Mouse (Mus musculus): ENCODE data around the gene Epha3. TPM values are rescaled to one million over a fixed set of nuclear protein-coding genes. Genes with fewer than 3 reads are reported as not detected.

The Epha3 gene
- 10 to 100 TPM; 24.3 to 25.7 TPM for total RNA-seq (2021)
- long read RNA-seq, full-length matches to known transcripts: 3 of 6 reads
- long read RNA-seq, partial matches to known transcripts: 1 of 6 reads
- long read RNA-seq, other reads (novel, unspliced or antisense): 2 of 6 reads

DNA sequence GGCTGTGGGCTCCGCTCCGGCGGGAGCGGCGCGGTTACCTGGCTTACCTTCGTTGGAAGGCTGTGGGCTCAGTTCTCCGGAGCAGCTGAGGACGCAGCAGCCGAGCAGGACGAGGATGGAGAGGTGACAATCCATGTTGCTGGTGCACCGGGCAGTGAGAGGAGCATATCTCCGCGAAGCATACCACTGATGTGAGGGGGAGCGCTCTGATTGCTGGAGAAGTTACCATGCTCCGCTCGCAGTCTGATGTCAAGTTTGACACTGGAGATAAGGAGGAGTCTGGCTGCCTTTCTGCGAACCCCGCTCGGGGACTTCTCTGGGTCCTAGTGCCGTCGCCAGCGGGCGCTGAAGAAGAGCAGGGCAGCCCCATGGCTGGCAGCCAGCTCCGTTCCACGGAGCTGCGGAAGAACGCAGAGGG is at the start of gene Epha3:
Gene Epha3 (minus strand): TSS at position 263 of the 418 bp plus-strand sequence.
- peak; percentile 74 to 80 for DNase-seq (ENCODE audit: low spot score in 2 of 2)

DNA sequence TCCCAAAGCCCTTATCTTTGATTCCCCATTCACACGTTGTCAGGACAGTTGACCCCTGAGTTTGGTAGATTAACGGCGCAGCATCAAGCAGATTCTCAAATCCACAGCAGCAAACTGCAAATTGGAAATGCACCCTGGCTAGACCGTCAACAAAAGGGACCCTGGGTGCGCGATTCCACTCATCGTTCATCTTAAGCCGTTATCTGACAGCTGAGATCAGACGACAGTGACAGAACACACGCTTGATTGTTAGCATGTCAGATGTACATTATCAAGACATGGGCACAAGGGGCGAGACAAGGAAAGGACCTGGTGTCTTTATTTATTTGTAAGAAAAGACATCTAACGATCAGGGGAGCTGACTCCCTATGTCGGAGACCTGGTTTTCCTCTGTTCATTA is 39.5 kb upstream of the Epha3 start:
- DNase-seq (ENCODE audit: low spot score in 2 of 2): peak in 1 of 2 experiments; percentile 14

DNA sequence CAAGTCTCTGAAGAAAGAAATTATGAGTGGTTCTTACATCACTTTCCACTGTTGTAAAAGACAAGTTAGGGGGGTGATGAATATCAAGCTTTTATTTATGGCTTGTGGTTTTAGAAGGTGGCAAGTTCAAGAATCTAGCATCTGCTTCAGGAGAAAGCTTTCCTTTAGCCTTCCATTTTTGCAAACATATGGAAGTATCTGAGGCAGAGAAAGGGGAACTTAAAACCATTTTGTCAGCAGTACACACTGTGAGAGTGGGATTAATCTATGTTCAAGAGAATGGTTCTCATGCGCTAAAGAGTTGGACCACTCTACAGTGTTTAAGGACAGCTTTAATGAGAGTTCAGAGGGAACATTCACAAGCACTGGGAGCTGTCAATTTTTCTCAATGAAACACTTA is 17.2 kb upstream of the Epha3 start:
- DNase-seq (ENCODE audit: low spot score in 2 of 2): no peak

DNA sequence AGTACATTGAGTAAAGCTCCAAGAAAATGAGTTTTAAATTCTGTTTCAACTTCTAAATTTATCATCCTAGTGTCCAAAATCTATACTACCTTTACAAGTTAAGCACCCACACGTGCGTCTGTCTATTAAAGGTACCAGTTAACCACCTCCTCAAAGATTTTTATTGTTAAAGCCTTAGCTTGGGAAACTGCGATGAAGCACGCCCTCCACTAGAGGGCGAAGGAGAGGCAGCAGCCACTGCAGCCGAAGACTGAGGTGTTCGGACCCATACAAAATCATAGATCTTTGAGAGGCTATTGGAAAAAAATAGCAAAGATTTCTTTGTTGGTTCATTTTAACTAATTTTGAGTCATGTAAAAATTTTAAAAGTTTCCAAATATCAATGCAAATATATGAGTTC is 8.3 kb upstream of the Epha3 start:
- DNase-seq (ENCODE audit: low spot score in 2 of 2): peak; percentile 16 to 33

DNA sequence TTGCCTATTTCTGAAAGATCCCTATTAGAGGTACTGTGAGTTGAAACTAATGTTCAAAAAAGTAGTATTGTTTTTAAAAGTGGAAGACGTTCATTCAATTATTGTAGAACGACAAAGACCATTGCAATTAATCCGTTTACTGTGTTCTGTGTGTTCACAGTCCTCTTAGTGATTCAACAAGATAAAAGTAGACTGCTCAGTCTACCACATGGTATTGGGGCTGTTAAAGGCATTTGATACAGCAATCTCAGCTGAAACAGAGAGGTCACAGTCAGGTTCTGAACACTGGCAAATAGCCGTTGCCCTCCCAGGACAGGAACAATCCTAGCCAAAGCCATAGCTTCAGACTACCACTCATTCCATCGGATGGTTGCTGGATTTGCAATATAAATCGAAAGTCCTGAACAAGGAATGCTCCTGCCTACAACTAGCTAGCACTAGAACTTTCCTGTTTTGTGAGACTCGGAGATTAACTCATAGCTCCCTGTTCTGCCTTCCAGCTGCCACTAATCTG is 545 bp upstream of the Epha3 start:
- DNase-seq (ENCODE audit: low spot score in 2 of 2): peak in 1 of 2 experiments; percentile 6

DNA sequence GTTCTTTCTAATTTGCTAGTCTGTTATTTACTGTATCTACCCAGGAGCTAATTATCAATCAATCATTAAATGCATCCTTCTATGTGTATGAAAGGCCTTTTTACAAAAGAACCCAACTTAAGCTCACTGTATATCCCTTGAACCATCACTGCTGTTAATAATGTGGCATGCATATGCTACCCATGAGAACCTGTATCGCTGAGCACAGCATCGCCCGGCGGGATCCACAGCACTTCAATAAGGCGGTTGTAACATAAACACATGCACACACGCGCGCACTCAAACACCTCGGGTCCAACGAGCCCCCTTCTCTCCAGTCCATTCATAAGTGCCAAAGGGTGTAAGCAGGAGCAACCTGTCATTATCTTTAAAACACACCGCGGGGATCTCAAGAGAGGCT is 794 bp downstream of the Epha3 start:
- DNase-seq (ENCODE audit: low spot score in 2 of 2): peak; percentile 12 to 37

DNA sequence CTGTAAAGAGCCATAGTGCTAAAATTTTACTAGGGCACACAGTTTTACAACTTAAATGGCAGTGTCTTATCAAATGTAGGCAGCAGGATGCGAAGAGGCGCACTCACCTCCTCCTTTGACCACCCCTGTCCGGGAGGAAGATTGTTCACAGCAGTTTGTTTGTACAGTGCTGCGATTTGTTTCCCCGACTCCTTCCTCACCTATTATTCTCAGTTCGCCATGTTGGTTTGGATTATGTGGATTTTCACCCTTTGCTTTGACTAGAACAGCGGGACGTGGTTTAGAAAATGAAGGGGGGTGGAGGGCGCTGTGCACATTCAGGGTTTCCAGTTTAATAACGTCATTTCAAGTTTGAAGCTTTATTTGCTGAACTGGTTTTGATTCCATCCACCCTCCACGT is 6.4 kb downstream of the Epha3 start:
- DNase-seq (ENCODE audit: low spot score in 2 of 2): peak in 1 of 2 experiments; percentile 12

DNA sequence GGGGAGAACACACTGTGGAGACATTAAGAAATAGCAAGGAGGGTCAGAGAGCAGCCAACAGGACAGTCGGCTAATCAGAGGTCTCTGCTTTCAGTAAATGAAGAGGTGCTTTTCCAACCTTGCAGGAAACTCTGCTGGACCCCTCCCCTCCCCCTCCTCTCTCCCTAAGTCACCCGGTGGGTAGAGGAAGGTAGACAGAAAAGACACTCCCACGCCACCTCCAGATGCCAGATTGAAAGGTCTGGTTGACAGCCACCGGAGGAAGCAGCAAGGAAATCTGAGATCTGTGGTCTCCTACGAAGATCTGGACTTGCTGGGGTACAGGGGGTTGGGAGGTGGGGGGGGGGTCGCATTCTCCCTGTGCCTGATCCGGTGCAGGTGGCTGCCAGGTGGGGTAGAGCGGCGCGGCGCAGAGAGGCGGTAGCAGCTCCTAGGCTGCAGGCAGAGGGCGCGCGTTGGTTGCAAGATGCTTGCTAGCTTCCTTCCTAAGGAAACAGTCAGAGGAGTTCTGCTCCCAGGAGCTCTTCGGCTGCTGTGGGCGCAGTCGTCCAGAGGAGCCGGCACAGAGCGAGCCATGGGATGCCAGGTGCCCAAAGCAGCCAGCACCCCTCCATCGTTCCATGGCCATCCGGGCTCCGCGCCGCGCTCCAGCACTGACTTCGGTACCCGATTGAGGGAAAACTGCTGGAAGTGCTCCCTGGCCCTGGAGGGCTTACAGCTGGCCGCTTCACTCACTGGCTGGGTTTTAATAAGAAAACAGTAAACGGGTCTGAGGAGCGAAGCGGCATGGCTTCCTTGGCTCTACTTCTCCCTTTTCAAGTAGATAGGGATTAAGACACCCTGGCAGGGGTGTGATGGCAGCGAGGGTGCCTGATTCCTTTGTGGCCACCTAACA is 7.1 kb downstream of the Epha3 start:
- DNase-seq (ENCODE audit: low spot score in 2 of 2): peak; percentile 72 to 84

DNA sequence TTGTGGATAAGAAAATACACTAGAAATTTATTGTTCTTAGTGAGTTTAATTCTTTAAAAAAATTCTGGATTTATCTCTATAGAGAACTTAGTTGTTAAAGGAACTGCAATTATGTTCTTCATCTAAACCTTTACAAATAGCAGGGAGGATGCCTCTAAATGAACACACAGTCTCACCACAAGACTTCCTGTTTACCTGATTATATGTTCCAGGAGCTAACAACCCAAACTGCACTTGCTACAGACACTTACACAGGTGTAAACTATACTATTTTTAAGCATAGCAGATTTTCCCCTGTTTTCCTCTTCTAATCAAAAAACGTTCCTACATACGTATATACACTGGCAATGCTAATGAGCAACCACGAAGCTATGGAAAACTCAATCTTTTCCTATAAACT is 13.7 kb downstream of the Epha3 start:
- DNase-seq (ENCODE audit: low spot score in 2 of 2): no peak

DNA sequence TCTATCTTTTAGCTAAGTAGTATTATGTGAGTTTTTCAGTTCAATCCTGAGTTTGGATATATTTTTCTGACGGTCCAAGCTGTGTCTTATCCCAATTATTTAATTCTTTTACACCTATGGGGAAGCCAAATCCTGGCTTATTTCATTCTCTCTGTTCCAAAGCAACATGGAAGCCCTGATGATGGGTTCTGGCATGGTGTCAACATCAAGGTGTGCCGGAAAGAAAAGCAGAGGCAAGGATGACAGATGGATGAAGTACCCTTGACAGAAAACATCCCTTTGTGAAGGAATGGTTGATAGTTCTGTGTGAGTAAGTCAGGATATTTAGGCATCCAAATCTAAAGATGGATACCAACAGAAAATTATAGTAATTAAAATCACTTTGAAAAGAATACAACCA is 21.1 kb downstream of the Epha3 start:
- no peak for DNase-seq (ENCODE audit: low spot score in 2 of 2)

DNA sequence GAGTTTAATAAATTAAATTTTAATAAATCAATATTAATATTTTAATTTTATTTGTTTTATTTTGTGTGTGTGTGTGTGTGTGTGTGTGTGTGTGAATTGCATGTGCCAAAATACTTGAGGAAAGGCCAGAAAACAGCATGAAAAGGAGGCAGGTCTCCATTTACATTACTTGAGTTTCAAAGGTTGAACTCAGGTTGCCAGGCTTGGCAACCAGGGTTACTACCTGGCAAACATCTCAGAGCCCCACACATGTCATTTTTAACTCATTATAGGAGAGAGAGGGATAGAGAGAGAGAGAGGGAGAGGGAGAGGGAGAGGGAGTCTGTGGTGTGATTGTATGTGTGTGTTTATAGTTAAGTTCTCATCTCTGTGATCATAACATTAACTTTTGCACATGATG is 26.5 kb downstream of the Epha3 start:
- DNase-seq (ENCODE audit: low spot score in 2 of 2): no peak

DNA sequence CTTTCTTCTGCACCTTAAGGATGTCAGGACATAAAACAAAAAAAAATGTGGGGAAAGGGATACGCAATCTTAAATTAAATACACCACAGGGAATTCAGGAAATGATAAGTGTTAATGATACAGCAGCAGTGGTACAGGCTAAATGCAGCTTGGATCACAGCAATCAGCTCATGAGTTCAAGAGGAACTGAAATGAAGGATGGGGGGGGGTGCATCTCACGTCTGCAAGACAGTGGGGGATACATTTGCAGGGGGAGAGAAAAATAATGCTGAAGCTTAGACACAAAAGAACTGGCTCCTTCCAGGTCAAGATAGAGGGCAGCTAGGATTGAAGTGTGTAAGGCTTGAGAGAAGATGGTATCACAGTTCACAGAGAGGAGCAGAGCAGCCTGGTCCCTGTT is 42.8 kb downstream of the Epha3 start:
- no peak for DNase-seq (ENCODE audit: low spot score in 2 of 2)

DNA sequence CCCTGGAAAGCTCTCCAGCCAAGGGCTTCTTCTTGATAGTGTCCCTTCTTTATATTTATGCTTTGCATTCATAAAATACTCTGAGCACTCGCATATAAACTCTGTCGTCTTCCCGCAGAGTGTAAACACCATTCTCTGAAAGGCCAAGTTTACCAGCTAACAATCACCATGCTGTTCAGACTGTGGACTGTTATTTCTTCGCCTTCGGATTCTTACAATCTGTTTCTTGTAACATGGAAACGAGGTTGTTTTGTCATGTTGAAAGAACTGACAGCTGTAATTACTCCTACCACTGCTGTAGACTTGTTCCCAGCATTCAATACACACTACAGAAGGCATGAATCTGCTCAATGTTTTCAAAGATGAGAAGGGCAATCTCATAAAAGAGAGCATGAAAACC is 46.4 kb downstream of the Epha3 start:
- no peak for DNase-seq (ENCODE audit: low spot score in 2 of 2)

DNA sequence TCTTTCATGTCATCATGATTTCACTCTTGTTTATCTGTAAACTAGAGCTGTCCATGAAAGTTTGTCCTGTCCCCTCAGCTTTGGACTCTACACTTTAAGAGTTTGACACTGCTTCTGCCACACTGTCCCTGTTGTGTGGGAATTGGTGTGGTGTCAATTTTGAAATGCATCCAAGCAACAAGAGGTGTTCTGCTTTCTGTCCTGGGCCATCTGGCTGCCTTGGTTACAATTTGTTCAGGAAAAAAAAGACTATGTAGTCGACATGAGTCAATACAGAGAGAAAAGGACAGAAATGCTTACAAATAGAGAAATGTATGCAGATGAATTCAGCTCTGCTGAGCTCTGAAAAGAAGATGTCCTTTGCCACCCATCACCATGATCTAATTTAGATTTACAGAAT is 47.3 kb downstream of the Epha3 start:
- no peak for DNase-seq (ENCODE audit: low spot score in 2 of 2)

DNA sequence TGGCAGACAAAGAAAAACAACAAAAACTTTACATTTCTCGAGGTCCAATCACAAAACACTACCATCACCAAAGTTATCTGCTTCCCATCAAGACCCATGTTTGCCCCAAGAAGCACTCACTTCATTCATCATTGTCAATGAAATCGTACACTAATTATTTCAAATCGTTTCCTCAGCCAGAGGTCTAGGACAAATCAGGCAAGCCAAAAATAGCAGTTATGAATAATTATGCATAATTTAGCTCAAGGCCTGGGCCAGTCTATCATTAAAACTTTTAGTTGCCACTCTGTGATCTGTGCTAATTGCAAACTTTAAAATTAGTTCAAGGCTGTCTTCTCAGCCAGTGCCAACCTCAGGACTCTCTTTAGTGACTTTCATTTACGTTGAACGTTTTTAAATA is 54.1 kb downstream of the Epha3 start:
- no peak for DNase-seq (ENCODE audit: low spot score in 2 of 2)

DNA sequence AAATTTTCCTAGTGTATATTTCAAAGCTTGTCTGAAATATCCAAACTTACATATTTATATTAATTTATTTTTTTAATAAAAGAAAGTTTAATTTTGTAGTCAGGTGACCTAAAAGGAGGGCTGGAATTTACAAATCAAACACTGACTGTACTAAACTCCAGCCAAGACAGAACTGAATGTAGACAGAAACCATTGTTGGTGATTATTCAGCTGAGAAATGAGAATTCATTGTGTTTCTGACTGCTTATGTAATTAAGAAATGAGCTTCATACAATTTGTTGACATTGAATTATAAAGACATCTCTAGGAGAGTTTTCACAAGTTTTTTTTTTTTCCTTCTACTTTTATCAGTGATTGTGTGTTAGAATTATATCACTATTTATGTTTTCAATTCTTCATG is 55.0 kb downstream of the Epha3 start:
- DNase-seq (ENCODE audit: low spot score in 2 of 2): no peak

DNA sequence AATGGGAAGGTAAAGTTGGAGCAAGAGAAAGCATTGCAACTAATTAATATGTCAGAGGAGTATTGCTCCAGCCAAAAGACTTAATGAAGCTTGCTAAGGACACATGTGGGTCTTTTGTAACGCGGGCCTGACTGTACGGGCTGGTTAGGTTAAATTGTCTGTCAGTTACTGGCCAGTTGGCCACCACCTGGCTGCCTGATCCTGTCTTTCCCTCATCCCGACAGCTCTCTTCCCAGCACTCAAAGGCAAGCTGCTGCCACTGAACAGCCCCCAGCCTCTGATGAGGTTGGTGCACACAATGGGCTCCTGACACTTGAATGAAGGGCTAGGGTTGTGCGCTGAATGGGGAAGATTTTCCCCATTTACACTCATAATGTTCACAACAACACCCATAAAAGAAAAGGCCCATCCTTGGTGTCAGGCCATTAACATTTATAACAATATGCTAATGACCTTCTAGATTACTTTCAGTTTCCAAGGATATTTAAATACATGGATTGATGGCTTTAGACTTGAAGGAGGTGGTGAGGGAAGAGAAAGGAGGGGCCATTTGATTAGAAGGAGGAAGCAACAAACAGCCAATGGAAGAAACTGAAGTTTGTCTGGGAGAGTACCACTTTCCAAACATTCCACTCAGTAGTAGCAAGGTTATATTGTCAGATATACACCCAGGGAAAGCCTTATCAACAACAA is 57.4 kb downstream of the Epha3 start:
- DNase-seq (ENCODE audit: low spot score in 2 of 2): no peak

DNA sequence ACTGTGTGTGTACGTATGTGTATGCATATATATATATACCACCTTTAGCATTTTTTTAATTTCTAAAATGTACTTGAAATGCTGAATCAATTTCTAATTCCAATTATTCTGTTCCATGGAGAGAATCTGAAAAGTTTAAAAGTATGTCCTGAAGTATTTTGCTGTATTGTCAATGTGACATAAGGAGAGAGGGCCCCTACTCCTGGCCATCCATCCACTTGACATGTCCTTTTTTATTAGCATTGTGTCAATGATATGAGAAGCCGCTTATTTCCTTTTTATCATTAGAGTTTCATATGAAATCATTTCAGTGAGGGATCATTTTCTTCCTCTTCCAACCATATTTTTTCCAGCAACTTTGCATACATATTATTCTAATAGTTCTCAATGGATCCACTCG is 58.0 kb downstream of the Epha3 start:
- no peak for DNase-seq (ENCODE audit: low spot score in 2 of 2)

DNA sequence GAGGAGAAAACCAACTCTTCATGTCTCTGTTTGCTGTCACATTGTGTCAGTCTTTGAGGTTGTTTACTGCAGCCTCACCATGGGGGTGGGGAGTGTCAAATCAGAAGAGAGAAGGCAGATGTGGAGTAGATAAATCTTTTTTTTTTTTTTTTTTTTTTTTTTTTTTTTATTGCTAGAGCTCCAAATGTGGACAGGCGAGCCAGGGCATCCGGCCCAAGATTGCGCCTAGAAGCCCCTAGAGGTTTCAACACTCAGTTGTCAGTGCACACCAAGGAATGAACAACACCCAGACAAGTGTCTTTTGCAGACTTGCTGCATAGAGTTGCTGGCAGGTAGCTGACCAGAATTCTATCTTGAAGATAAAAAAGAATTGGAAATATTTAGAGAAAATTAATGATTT is 62.5 kb downstream of the Epha3 start:
- DNase-seq (ENCODE audit: low spot score in 2 of 2): no peak

DNA sequence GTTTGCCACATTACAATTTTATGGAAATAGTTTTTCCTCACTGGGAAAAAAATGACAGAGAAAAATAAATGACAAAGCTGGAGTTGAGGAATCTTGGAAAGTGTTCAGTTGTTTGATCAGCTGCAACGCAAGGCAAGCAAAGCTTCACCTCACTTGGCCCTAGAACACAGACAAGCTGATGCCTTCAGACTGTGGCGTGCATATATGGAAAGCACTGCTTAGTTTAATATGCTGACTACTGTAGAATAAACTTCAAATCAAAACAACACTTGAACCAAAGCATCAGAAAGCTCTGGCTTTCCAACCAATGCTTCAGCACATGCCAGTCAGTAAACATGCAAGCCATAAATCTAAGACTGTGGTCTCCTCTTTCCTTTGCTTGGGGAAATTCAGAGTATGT is 65.6 kb downstream of the Epha3 start:
- DNase-seq (ENCODE audit: low spot score in 2 of 2): no peak

DNA sequence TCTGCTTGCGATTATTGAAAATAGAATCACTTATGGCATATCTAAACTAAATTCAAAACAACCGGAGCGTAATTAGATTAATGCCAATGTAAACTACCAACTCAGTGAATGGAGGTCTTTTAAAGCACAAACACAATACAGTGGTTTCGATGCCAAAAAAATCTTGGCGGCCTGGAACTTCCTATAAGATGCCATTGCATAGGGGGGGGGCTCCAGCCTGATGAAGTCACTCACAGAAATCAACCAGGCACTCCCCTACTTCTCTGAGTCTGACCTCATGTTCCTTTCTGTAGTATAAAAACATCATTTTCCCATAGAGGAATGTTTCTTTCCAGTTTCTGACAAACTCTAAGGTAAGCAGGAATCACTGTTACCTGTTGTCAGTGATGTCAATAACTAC is 69.7 kb downstream of the Epha3 start:
- DNase-seq (ENCODE audit: low spot score in 2 of 2): no peak

DNA sequence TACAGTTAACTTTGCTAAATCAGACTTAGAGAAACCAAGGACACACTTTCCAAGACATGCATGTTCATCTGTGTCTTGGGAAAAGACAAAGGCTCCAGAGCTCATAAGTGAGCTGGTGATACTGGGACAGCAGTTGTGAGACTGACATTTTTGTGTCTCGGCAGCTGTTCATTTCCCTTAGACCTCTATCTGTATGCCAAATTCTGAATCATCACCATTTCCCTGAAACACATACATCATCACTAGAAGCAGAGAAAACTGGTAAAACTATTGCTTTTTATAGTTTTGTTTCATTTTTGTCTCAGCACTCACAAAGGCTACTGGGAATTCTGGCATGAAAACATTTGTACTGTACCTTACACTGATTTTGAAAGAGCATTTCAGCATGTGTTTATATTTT is 70.2 kb downstream of the Epha3 start:
- no peak for DNase-seq (ENCODE audit: low spot score in 2 of 2)
